In the genomic region with DNA sequence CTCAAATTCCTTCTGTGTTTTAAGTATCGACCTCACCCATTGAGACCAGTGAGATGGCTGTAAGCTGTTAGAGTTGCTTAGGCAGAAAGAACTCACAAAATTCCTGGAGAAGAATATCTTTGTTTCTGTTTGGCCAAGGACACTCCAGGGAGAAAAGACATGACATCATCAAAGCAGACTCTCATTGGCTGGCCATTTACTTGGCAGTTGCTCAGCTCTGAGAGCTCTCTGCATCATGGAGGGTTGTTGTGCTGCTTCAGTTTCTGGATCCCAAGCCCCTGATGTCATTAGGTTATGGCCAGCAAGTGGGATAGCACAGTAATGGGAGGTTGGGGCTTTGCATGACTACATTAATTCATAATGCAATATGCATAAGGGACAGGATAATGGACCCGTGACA, we compare ENCODE assay signal across 13 mouse cellular contexts. TPM values are rescaled to one million over a fixed set of nuclear protein-coding genes. Genes with fewer than 3 reads are reported as not detected.
DNase-seq lines count a peak whose midpoint lies in the region; ATAC-seq and TF ChIP-seq lines count a peak whose summit lies in the region.
"Had no signal": no experiment of that assay in that cellular context is flagged by ENCODE, and none has a peak within 500 bp of the region (broad histone marks: within the 10 kb centered on the region; RNA-seq: fewer than 3 reads in every experiment).

No protein-coding gene starts in this region.

- no peak overlapping the region for H3K4me2 ChIP-seq in midbrain, embryonic 11.5 days
- no peak overlapping the region for H3K4me2 ChIP-seq in midbrain, embryonic 15.5 days
- H3K4me2 ChIP-seq in forebrain, postnatal 0 days (ENCODE audit: low read depth): no peak overlapping the region
- no peak overlapping the region for H3K4me2 ChIP-seq in neural tube, embryonic 15.5 days
- H3K4me2 ChIP-seq: hindbrain, embryonic 13.5 days; liver, embryonic 11.5 days had no signal

- intact Hi-C loops in heart, postnatal 36 days (cut with DNase I): no loop called here

- H3K4me3 ChIP-seq in midbrain, embryonic 11.5 days (ENCODE audit: low read depth, low read length): no peak overlapping the region
- no peak overlapping the region for H3K4me3 ChIP-seq in midbrain, embryonic 15.5 days
- H3K4me3 ChIP-seq in forebrain, postnatal 0 days (ENCODE audit: low read depth, low read length): no peak overlapping the region
- H3K4me3 ChIP-seq in neural tube, embryonic 15.5 days (replicated peaks): no peak overlapping the region
- H3K4me3 ChIP-seq: hindbrain, embryonic 13.5 days had no signal

- no peaks in the 10 kb centered on the region for H3K36me3 ChIP-seq in midbrain, embryonic 11.5 days (ENCODE audit: control insufficient read depth, insufficient read depth, low read length)
- H3K36me3 ChIP-seq in midbrain, embryonic 15.5 days (replicated peaks): no peaks in the 10 kb centered on the region
- H3K36me3 ChIP-seq in forebrain, postnatal 0 days (ENCODE audit: insufficient read depth): no peaks in the 10 kb centered on the region
- no peaks in the 10 kb centered on the region for H3K36me3 ChIP-seq in neural tube, embryonic 15.5 days
- H3K36me3 ChIP-seq: hindbrain, embryonic 13.5 days had no signal

- no peak overlapping the region for H3K27ac ChIP-seq in midbrain, embryonic 11.5 days (ENCODE audit: low read depth, low read length)
- H3K27ac ChIP-seq in midbrain, embryonic 15.5 days: no peak overlapping the region
- H3K27ac ChIP-seq in forebrain, postnatal 0 days (ENCODE audit: low read depth, low read length): no peak overlapping the region
- H3K27ac ChIP-seq in neural tube, embryonic 15.5 days (replicated peaks): no peak overlapping the region
- H3K27ac ChIP-seq: hindbrain, embryonic 13.5 days had no signal

- H3K9me3 ChIP-seq in midbrain, embryonic 11.5 days (ENCODE audit: control insufficient read depth, low read length): no peaks in the 10 kb centered on the region
- H3K9me3 ChIP-seq in midbrain, embryonic 15.5 days: no peaks in the 10 kb centered on the region
- no peaks in the 10 kb centered on the region for H3K9me3 ChIP-seq in forebrain, postnatal 0 days (ENCODE audit: low read length)
- no peaks in the 10 kb centered on the region for H3K9me3 ChIP-seq in neural tube, embryonic 15.5 days (replicated peaks)
- H3K9me3 ChIP-seq: hindbrain, embryonic 13.5 days had no signal

- ATAC-seq in midbrain, embryonic 11.5 days (ENCODE audit: low FRiP score): no peak
- ATAC-seq in midbrain, embryonic 15.5 days (replicated peaks): no peak
- peak; percentile 40; the same call in 1 of the 2 replicates for ATAC-seq in forebrain, postnatal 0 days
- ATAC-seq in neural tube, embryonic 15.5 days (ENCODE audit: low FRiP score): peak; percentile 55

- no peaks in the 10 kb centered on the region for H3K27me3 ChIP-seq in midbrain, embryonic 11.5 days (ENCODE audit: control insufficient read depth, insufficient read depth, low read length)
- H3K27me3 ChIP-seq in midbrain, embryonic 15.5 days (replicated peaks): no peaks in the 10 kb centered on the region
- H3K27me3 ChIP-seq in forebrain, postnatal 0 days (ENCODE audit: insufficient read depth, low read length): no peaks in the 10 kb centered on the region
- no peaks in the 10 kb centered on the region for H3K27me3 ChIP-seq in neural tube, embryonic 15.5 days (replicated peaks)
- H3K27me3 ChIP-seq: CH12.LX; hindbrain, embryonic 13.5 days had no signal

- H3K4me1 ChIP-seq in midbrain, embryonic 11.5 days (ENCODE audit: control insufficient read depth, insufficient read depth, low read length): no peaks in the 10 kb centered on the region
- H3K4me1 ChIP-seq in midbrain, embryonic 15.5 days: no peaks in the 10 kb centered on the region
- no peaks in the 10 kb centered on the region for H3K4me1 ChIP-seq in forebrain, postnatal 0 days (ENCODE audit: insufficient read depth)
- H3K4me1 ChIP-seq in neural tube, embryonic 15.5 days: 0 out of 2 replicates have a peak, but pooled peaks cover 13% of the 10 kb centered on the region

- H3K9ac ChIP-seq in midbrain, embryonic 11.5 days (ENCODE audit: low read length): no peak overlapping the region
- H3K9ac ChIP-seq in midbrain, embryonic 15.5 days: no peak overlapping the region
- H3K9ac ChIP-seq in forebrain, postnatal 0 days: no peak overlapping the region
- no peak overlapping the region for H3K9ac ChIP-seq in neural tube, embryonic 15.5 days (replicated peaks)
- H3K9ac ChIP-seq: hindbrain, embryonic 13.5 days had no signal

- no peak for TF ChIP-seq CTCF in forebrain, postnatal 0 days (IDR thresholded peaks at IDR 0.05; ENCODE audit: low read depth)

- DNase-seq in heart, adult 8-10 months (ENCODE audit: low spot score): peak; percentile 10
- DNase-seq in heart, postnatal 36 days: no peak
- peak; percentile 39 for DNase-seq in midbrain, embryonic 11.5 days (ENCODE audit: low spot score, missing footprints)
- no peak for DNase-seq in forebrain, postnatal 0 days
- no peak for DNase-seq in urinary bladder, postnatal 25 days (ENCODE audit: low spot score)
- DNase-seq: cerebellum, adult 8-10 months; embryo, embryonic 11 days; kidney, adult 18-20 months had no signal

- 80% methylated on average over 2 of the region's 2 CpGs for WGBS in midbrain, embryonic 11.5 days
- 76% methylated on average over 2 of the region's 2 CpGs for WGBS in midbrain, embryonic 15.5 days
- 48% methylated on average over 2 of the region's 2 CpGs for WGBS in forebrain, postnatal 0 days
- 76% methylated on average over 2 of the region's 2 CpGs for WGBS in neural tube, embryonic 15.5 days

RNA-seq across cellular contexts. Expression of gene Setd7, which starts 35.9 kb away (rescaled TPM):
- 10 to 100 TPM; 55.6 to 68.3 (median 59.1) TPM for total RNA-seq in heart, adult 8-10 months (2022)
- total RNA-seq in heart, postnatal 36 days (2021): 10 to 100 TPM; 57.2 to 62.0 TPM
- polyA plus RNA-seq in midbrain, embryonic 11.5 days (2014; fragmentation: Nextera tagmentation; extraction: Ambion mirVana): 3.4 and 3.8 TPM in 2 replicates
- 3.4 and 3.7 TPM in 2 replicates for polyA plus RNA-seq in midbrain, embryonic 15.5 days (2015; fragmentation: Nextera tagmentation; extraction: Ambion mirVana)
- total RNA-seq in forebrain, postnatal 0 days (2014; rRNA removed): 15.2 and 22.8 TPM in 2 replicates
- polyA plus RNA-seq in forebrain, postnatal 0 days (2015; fragmentation: Nextera tagmentation; extraction: Ambion mirVana): 0.92 and 2.1 TPM in 2 replicates
- 2.6 and 4.2 TPM in 2 replicates for polyA plus RNA-seq in neural tube, embryonic 15.5 days (2015; fragmentation: Nextera tagmentation; extraction: Ambion mirVana)

Comparison
In these comparisons a context has a peak if more than half of its experiments do, and no peak if none do; other contexts are left out.
1. DNase-seq: peak in heart, adult 8-10 months (single experiment) and midbrain, embryonic 11.5 days (single experiment); none in heart, postnatal 36 days (0 of 2), forebrain, postnatal 0 days (single experiment) and urinary bladder, postnatal 25 days (single experiment).
2. ATAC-seq: peak in forebrain, postnatal 0 days (single experiment) and neural tube, embryonic 15.5 days (single experiment); none in midbrain, embryonic 11.5 days (single experiment) and midbrain, embryonic 15.5 days (single experiment).